Comparison of ENCODE assay signal across 9 mouse cellular contexts in genomic region chr5:140617714-140618113, GRCm38 (mm10). TPM values are rescaled to one million over a fixed set of nuclear protein-coding genes. Genes with fewer than 3 reads are reported as not detected.
DNase-seq lines count a peak whose midpoint lies in the region; TF ChIP-seq lines count a peak whose summit lies in the region.
"Had no signal": no experiment of that assay in that cellular context is flagged by ENCODE, and none has a peak within 500 bp of the region (broad histone marks: within the 10 kb centered on the region; RNA-seq: fewer than 3 reads in every experiment).

No protein-coding gene starts in this region.

- TF ChIP-seq CTCF in layer of hippocampus, adult 2 months (conservative IDR thresholded peaks at IDR 0.05), result no peak
- TF ChIP-seq CTCF in bone marrow, adult 2 months (IDR thresholded peaks at IDR 0.05; ENCODE audit: control insufficient read depth, insufficient read depth, low read length), result no peak
- TF ChIP-seq CTCF in lung, adult 2 months (IDR thresholded peaks at IDR 0.05; ENCODE audit: insufficient read depth, low read length), result no peak

- DNase-seq in layer of hippocampus, adult 2 months (ENCODE audit: low spot score in 2 of 2), result no peak
- no peak for DNase-seq in layer of hippocampus, adult 9-10 months (ENCODE audit: low spot score)
- peak; percentile 32 for DNase-seq in lung, adult 2 months
- DNase-seq in splenic B cell, adult 2 months (ENCODE audit: low read depth, low spot score), result peak; percentile 94
- DNase-seq in cerebellum, postnatal 10 days, result no peak
- DNase-seq in right cerebral cortex, adult 18-20 months, result no peak
- no peak for DNase-seq in embryo, embryonic 11 days

- peak overlapping the region; percentile 21; the same call in 1 of the 2 replicates for H3K27ac ChIP-seq in layer of hippocampus, adult 2 months
- H3K27ac ChIP-seq in bone marrow, adult 2 months (ENCODE audit: control insufficient read depth, insufficient read depth, low read depth, low read length, poor library complexity), result peak overlapping the region; percentile 94

- H3K4me1 ChIP-seq in bone marrow, adult 2 months (ENCODE audit: control insufficient read depth, insufficient read depth, low read length), result peaks cover 6% of the 10 kb centered on the region; the same call in 1 of the 2 replicates
- H3K4me1 ChIP-seq in lung, adult 2 months (ENCODE audit: control insufficient read depth, insufficient read depth, low read length), result 0 out of 2 replicates have a peak, but pooled peaks cover 2% of the 10 kb centered on the region

- TF ChIP-seq POLR2A in bone marrow, adult 2 months (IDR thresholded peaks at IDR 0.05; ENCODE audit: borderline replicate concordance, control insufficient read depth, low read depth, low read length), result no peak
- peak; percentile 52; the same call in 1 of the 2 replicates for TF ChIP-seq POLR2A in lung, adult 2 months (IDR thresholded peaks at IDR 0.05; ENCODE audit: borderline replicate concordance, extremely low read depth, low read depth, low read length)

- H3K36me3 ChIP-seq in splenic B cell, adult 2 months (ENCODE audit: control insufficient read depth, insufficient read depth, low read length, poor library complexity, severe bottlenecking), result peaks cover 6% of the 10 kb centered on the region

- no peak overlapping the region for H3K4me3 ChIP-seq in layer of hippocampus, adult 2 months
- no peak overlapping the region for H3K4me3 ChIP-seq in bone marrow, adult 2 months (replicated peaks; ENCODE audit: control insufficient read depth, low read depth, low read length)
- H3K4me3 ChIP-seq in lung, adult 2 months (replicated peaks; ENCODE audit: extremely low read depth, low read depth, low read length), result no peak overlapping the region

- H3K27me3 ChIP-seq in splenic B cell, adult 2 months (ENCODE audit: control insufficient read depth, insufficient read depth, low read length, poor library complexity, severe bottlenecking), result no peaks in the 10 kb centered on the region

- 4% methylated on average over 5 of the region's 5 CpGs for WGBS in bone marrow, adult 2 months
- 44% methylated on average over 5 of the region's 5 CpGs for WGBS in lung, adult 2 months

RNA-seq across cellular contexts. Expression of gene Lfng, which starts 10.6 kb away (rescaled TPM):
- 10 to 100 TPM; 23.9 to 24.8 TPM for total RNA-seq in layer of hippocampus, adult 2 months (2021)
- polyA plus RNA-seq in bone marrow, adult 2 months (2011; ENCODE audit: insufficient read depth, insufficient read length, low replicate concordance, missing spikeins), result 25.9 and 26.5 TPM in 2 replicates
- polyA plus RNA-seq in lung, adult 2 months (2012; rRNA removed), result 141 and 163 TPM in 2 replicates

RNA-seq across cellular contexts. Expression of gene Ttyh3, which starts 31.1 kb away (rescaled TPM):
- 100 to 1,000 TPM; 187 to 201 TPM for total RNA-seq in layer of hippocampus, adult 2 months (2021)
- 20.1 and 34.8 TPM in 2 replicates for polyA plus RNA-seq in bone marrow, adult 2 months (2011; ENCODE audit: insufficient read depth, insufficient read length, low replicate concordance, missing spikeins)
- polyA plus RNA-seq in lung, adult 2 months (2012; rRNA removed), result 117 and 127 TPM in 2 replicates

RNA-seq across cellular contexts. Expression of gene Grifin, which starts 52.8 kb away (rescaled TPM):
- not detected for total RNA-seq in layer of hippocampus, adult 2 months (2021)
- polyA plus RNA-seq in bone marrow, adult 2 months (2011; ENCODE audit: insufficient read depth, insufficient read length, low replicate concordance, missing spikeins), result not detected in 2 replicates
- polyA plus RNA-seq in lung, adult 2 months (2012; rRNA removed), result not detected in 2 replicates
- total RNA-seq: heart, postnatal 36 days had no signal

Comparison
In these comparisons a context has a peak if more than half of its experiments do, and no peak if none do; other contexts are left out.
1. DNase-seq: peak in lung, adult 2 months (single experiment) and splenic B cell, adult 2 months (single experiment); none in layer of hippocampus, adult 2 months (0 of 2), layer of hippocampus, adult 9-10 months (single experiment), cerebellum, postnatal 10 days (0 of 2), right cerebral cortex, adult 18-20 months (single experiment) and embryo, embryonic 11 days (single experiment).